Comparison of ENCODE assay signal across 9 mouse cellular contexts in the genomic region with DNA sequence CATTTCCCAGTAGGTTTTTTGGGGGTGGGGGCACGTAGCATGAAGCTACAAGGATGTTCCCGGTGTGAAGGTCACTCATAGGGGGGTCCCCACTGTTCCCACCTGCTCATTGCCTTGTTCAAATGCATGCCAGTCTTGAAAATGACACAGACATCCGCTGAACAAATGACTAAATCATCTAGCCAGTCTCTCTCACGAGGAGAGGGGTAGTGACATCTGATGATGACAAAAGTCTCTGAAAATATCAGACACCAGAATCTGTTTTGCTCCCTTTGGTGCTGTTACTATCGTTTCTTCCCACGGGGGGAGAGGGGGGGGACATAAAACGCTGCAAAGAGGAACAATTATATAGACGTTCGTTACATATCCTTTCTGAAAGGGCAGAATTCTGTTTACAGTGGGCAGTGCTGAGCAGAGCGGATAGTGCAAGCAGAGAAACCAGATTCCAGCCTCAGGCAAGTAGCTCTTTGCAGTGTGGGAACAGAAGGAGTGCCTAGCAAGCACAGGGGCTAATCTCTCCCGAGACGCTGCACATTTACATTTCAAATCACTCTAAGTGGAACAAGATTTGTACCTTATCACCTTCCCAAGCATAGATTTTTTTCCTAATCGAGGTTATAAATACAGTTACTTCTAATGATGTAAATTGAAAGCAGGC.
DNase-seq lines count a peak whose midpoint lies in the region; ATAC-seq and TF ChIP-seq lines count a peak whose summit lies in the region.
"Had no signal": no experiment of that assay in that cellular context is flagged by ENCODE, and none has a peak within 500 bp of the region (broad histone marks: within the 10 kb centered on the region; RNA-seq: fewer than 3 reads in every experiment).

No protein-coding gene starts in this region.

- no peaks in the 10 kb centered on the region for H3K27me3 ChIP-seq in neural tube, embryonic 11.5 days (ENCODE audit: control insufficient read depth, insufficient read depth, low read length)
- H3K27me3 ChIP-seq in forebrain, embryonic 10.5 days (ENCODE audit: poor library complexity, severe bottlenecking) = no peaks in the 10 kb centered on the region
- H3K27me3 ChIP-seq in hindbrain, postnatal 0 days (ENCODE audit: insufficient read depth, low read length) = no peaks in the 10 kb centered on the region
- H3K27me3 ChIP-seq in lung, postnatal 0 days (replicated peaks; ENCODE audit: insufficient read depth, low read length) = no peaks in the 10 kb centered on the region

- peak; percentile 73; the same call in 1 of the 2 replicates for ATAC-seq in neural tube, embryonic 11.5 days (ENCODE audit: insufficient read depth, low FRiP score, low TSS enrichment)
- 0 out of 2 replicates have a peak, but pooled peaks have one; percentile 56 for ATAC-seq in hindbrain, postnatal 0 days
- ATAC-seq in lung, postnatal 0 days = no peak

- H3K4me2 ChIP-seq in neural tube, embryonic 11.5 days (ENCODE audit: low read depth) = no peak overlapping the region
- H3K4me2 ChIP-seq in hindbrain, postnatal 0 days (ENCODE audit: low read depth, low read length) = 0 out of 2 replicates have a peak overlapping the region, but pooled peaks have one; percentile 0
- no peak overlapping the region for H3K4me2 ChIP-seq in lung, postnatal 0 days (replicated peaks; ENCODE audit: low read depth, low read length)

- H3K4me1 ChIP-seq in neural tube, embryonic 11.5 days (ENCODE audit: control insufficient read depth, insufficient read depth, low read length) = no peaks in the 10 kb centered on the region
- H3K4me1 ChIP-seq in forebrain, embryonic 10.5 days = peaks cover 17% of the 10 kb centered on the region
- H3K4me1 ChIP-seq in hindbrain, postnatal 0 days (ENCODE audit: insufficient read depth, low read length) = no peaks in the 10 kb centered on the region; the same call in 1 of the 2 replicates
- H3K4me1 ChIP-seq in lung, postnatal 0 days (ENCODE audit: insufficient read depth, low read depth, low read length) = no peaks in the 10 kb centered on the region

- peak; percentile 13 for DNase-seq in neural tube, embryonic 11.5 days (ENCODE audit: low spot score)
- DNase-seq in neural tube, embryonic 10.5 days (ENCODE audit: extremely low spot score, low spot score) = no peak
- DNase-seq in forebrain, embryonic 10.5 days (ENCODE audit: extremely low spot score, low spot score) = no peak
- no peak for DNase-seq in hindbrain, postnatal 0 days (ENCODE audit: low spot score)
- DNase-seq in frontal cortex, postnatal 10 days (ENCODE audit: low spot score in 2 of 2) = no peak
- DNase-seq in cerebellum, adult 11-12 months = no peak
- DNase-seq in lung, postnatal 0 days (ENCODE audit: low spot score) = no peak

- no peaks in the 10 kb centered on the region for H3K36me3 ChIP-seq in neural tube, embryonic 11.5 days (ENCODE audit: control insufficient read depth, insufficient read depth, low read length)
- H3K36me3 ChIP-seq in forebrain, embryonic 10.5 days (replicated peaks) = no peaks in the 10 kb centered on the region
- H3K36me3 ChIP-seq in hindbrain, postnatal 0 days (ENCODE audit: insufficient read depth, low read length) = no peaks in the 10 kb centered on the region
- H3K36me3 ChIP-seq in lung, postnatal 0 days (ENCODE audit: insufficient read depth, low read length) = no peaks in the 10 kb centered on the region

- TF ChIP-seq CTCF in hindbrain, postnatal 0 days (IDR thresholded peaks at IDR 0.05; ENCODE audit: low read depth) = no peak
- no peak for TF ChIP-seq CTCF in lung, postnatal 0 days (IDR thresholded peaks at IDR 0.05)

- no peak for TF ChIP-seq EP300 in lung, postnatal 0 days (IDR thresholded peaks at IDR 0.05)

- WGBS in neural tube, embryonic 11.5 days = 55% methylated on average over 13 of the region's 13 CpGs
- 53% methylated on average over 13 of the region's 13 CpGs for WGBS in forebrain, embryonic 10.5 days
- WGBS in hindbrain, postnatal 0 days = 37% methylated on average over 13 of the region's 13 CpGs
- 37% methylated on average over 13 of the region's 13 CpGs for WGBS in lung, postnatal 0 days

- no peak overlapping the region for H3K9ac ChIP-seq in neural tube, embryonic 11.5 days (ENCODE audit: low read length)
- no peak overlapping the region for H3K9ac ChIP-seq in hindbrain, postnatal 0 days (replicated peaks; ENCODE audit: low read length)
- no peak overlapping the region for H3K9ac ChIP-seq in lung, postnatal 0 days (replicated peaks; ENCODE audit: low read depth)
- H3K9ac ChIP-seq: liver, embryonic 14.5 days had no signal

- H3K4me3 ChIP-seq in neural tube, embryonic 11.5 days (ENCODE audit: low read depth, low read length) = no peak overlapping the region
- no peak overlapping the region for H3K4me3 ChIP-seq in forebrain, embryonic 10.5 days
- no peak overlapping the region for H3K4me3 ChIP-seq in hindbrain, postnatal 0 days (ENCODE audit: low read length)
- H3K4me3 ChIP-seq in lung, postnatal 0 days (ENCODE audit: low read depth, low read length) = no peak overlapping the region
- H3K4me3 ChIP-seq: erythroblast, embryonic 14.5 days had no signal

- H3K9me3 ChIP-seq in neural tube, embryonic 11.5 days (ENCODE audit: control insufficient read depth, low read length) = no peaks in the 10 kb centered on the region
- H3K9me3 ChIP-seq in forebrain, embryonic 10.5 days = no peaks in the 10 kb centered on the region
- no peaks in the 10 kb centered on the region for H3K9me3 ChIP-seq in hindbrain, postnatal 0 days (ENCODE audit: low read length)
- H3K9me3 ChIP-seq in lung, postnatal 0 days (ENCODE audit: low read length) = no peaks in the 10 kb centered on the region

- H3K27ac ChIP-seq in neural tube, embryonic 11.5 days (ENCODE audit: low read depth, low read length) = 0 out of 2 replicates have a peak overlapping the region, but pooled peaks have one; percentile 20
- 0 out of 2 replicates have a peak overlapping the region, but pooled peaks have one; percentile 31 for H3K27ac ChIP-seq in forebrain, embryonic 10.5 days
- peak overlapping the region; percentile 36; the same call in 1 of the 2 replicates for H3K27ac ChIP-seq in hindbrain, postnatal 0 days
- no peak overlapping the region for H3K27ac ChIP-seq in lung, postnatal 0 days (ENCODE audit: low read length)
- H3K27ac ChIP-seq: liver, embryonic 14.5 days had no signal
